Mouse (Mus musculus) forebrain, embryonic 13.5 days (tissue): ENCODE measurements around the gene Gch1. TPM values are rescaled to one million over a fixed set of nuclear protein-coding genes. Genes with fewer than 3 reads are reported as not detected.
A peak's percentile ranks its signal among the peaks of the same experiment; 100 is the strongest.

Experiments used
- ATAC-seq: fragments of 200-750 bp; cut with Nextera tagmentation; 2 replicates; pipeline ENCODE4 v1.8.0; 2017
- H3K27ac ChIP-seq: fragments of 300-500 bp; sonication (generic); 2 replicates; pipeline ENCODE4 v1.5.1; 2015; ENCODE audit warnings: inconsistent platforms, mild to moderate bottlenecking, moderate library complexity
- H3K27me3 ChIP-seq: fragments of 300-500 bp; sonication (generic); 2 replicates; pipeline ENCODE4 v1.6.1; 2015; ENCODE audit warnings: mild to moderate bottlenecking, inconsistent platforms
- H3K36me3 ChIP-seq: fragments of 300-500 bp; sonication (generic); 2 replicates; pipeline ENCODE4 v1.6.1; 2015; ENCODE audit warnings: mild to moderate bottlenecking, inconsistent platforms; ENCODE audit not compliant: poor library complexity, severe bottlenecking
- H3K4me1 ChIP-seq: fragments of 300-500 bp; sonication (generic); 2 replicates; pipeline ENCODE4 v1.6.1; 2015; ENCODE audit warnings: inconsistent platforms
- H3K4me2 ChIP-seq: fragments of 300-500 bp; sonication (generic); 2 replicates; pipeline ENCODE4 v1.6.1; 2015; ENCODE audit warnings: inconsistent platforms, mild to moderate bottlenecking, moderate library complexity
- H3K4me3 ChIP-seq: fragments of 300-500 bp; sonication (generic); 2 replicates; pipeline ENCODE4 v1.5.1; 2015; ENCODE audit warnings: mild to moderate bottlenecking, inconsistent platforms
- H3K9ac ChIP-seq: fragments of 300-500 bp; sonication (generic); 2 replicates; pipeline ENCODE4 v1.6.1; 2015; ENCODE audit warnings: mild to moderate bottlenecking, inconsistent platforms
- H3K9me3 ChIP-seq: fragments of 300-500 bp; sonication (generic); replicated peaks from 2 replicates; pipeline ENCODE4 v1.6.1; 2016; ENCODE audit warnings: inconsistent platforms
- WGBS: fragments of 180-500 bp; shearing (Covaris S2); methylation state at CpG from one replicate; pipeline ENCODE4 v1.1.7; 2015; 5-methylcytosine and 5-hydroxymethylcytosine counted together
- polyA plus RNA-seq: library from polyadenylated mRNA; unstranded; fragments of >200 nt; fragmentation: Nextera tagmentation; extraction: Ambion mirVana; gene quantifications from 2 replicates; pipeline ENCODE4 v1.2.1, GENCODE M21; 2015

Gch1 gene
- 1.2 and 1.4 TPM in 2 replicates for polyA plus RNA-seq

DNA sequence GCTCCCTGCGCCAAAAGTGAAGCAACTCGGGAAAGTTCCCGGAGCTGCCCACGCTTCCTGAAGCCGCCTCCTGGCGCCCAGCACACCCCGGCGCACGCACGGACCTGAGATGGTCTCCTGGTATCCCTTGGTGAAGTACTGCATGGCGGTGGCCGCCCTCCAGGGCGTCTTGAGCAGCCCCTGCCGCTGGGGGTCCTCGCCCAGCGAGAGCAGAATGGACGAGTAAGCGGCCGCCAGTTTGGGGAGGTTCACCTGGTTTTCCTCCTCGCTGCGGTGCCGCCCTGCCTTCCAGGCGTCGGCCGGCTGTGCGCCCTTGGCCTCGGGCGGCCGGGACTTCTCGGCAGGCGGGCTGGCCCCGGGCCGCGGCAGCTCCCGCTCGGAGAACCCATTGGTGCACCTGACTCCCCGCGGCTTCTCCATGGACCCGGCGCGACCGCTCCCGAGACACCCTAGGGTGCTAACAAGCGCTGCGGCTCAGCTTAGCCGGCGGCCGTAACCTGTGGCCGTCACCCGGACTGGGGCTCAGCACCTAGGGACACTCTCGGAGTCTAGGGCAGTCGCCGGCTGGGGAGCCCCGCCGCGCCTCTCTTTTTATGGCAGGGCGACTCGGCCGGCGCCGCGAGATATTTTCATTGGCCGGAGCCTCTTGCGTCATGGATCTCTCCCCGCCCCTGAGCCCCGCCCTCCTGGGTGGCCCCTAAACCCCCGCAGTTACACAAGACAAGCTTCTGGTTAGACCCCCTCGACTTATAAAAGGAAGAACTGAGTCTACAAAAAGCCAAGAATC lies at the start of gene Gch1:
TSS of gene Gch1 (minus strand) at position 566 of the 787 bp plus-strand sequence.
- peak within 1 kb of the TSS; percentile 99 for H3K4me2 ChIP-seq
- H3K27me3 ChIP-seq = peaks cover 23% of the 10 kb centered on the region
- WGBS = under 1% methylated on average over 57 of the region's 68 CpGs
- H3K9ac ChIP-seq = peak within 1 kb of the TSS; percentile 68
- H3K4me1 ChIP-seq = peaks cover 6% of the 10 kb centered on the region
- ATAC-seq = peak; percentile 94
- peak within 1 kb of the TSS; percentile 63 for H3K4me3 ChIP-seq
- no peaks in the 10 kb centered on the region for H3K36me3 ChIP-seq
- H3K27ac ChIP-seq = no peak within 1 kb of the TSS
- H3K9me3 ChIP-seq = no peaks in the 10 kb centered on the region

DNA sequence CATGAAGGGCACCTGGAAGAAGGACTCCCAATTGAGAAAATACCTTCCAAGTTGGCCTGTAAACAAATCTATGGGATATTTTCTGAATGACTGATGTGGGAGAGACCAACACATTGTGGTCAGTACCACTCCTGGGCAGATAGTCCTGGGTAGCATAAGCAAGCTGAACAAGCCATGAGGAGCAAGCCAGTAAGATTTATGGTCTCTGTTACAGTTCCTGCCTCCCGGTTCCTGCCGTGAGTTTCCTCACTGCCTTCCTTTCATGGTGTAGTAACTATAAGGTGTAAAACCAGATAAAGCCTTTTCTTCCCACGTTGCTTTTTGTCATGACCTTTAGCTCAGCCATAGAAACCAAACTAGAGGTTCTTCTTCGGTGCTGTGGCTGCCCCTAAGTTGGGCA lies 48.1 kb upstream of the Gch1 start:
- Histone ChIP-seq H3K4me3 (no peak overlapping the region), H3K4me2 (no peak overlapping the region), H3K36me3 (peaks cover 13% of the 10 kb centered on the region), H3K9ac (no peak overlapping the region), H3K4me1 (no peaks in the 10 kb centered on the region), H3K9me3 (no peaks in the 10 kb centered on the region), H3K27me3 (no peaks in the 10 kb centered on the region), H3K27ac (no peak overlapping the region)
- ATAC-seq = no peak
- WGBS = 87% methylated on average over 4 of the region's 4 CpGs

DNA sequence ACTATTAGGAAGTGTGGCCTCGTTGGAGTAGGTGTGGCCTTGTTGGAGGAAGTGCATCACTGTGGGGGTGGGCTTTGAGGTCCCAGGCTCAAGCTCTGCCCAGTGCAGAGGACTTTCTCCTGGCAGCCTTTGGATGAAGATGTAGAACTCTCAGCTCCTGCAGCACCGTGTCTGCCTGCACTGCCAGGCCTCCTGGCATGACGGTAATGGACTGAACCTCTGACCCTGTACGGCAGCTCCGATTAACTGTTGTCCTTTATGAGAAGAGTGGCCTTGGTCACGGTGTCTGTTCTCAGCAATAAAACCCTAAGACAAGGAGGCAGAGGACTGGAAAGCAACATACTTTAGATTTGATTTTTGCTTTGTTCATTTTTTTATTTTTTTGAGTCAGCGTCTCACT lies 47.3 kb upstream of the Gch1 start:
- WGBS = 94% methylated on average over 7 of the region's 7 CpGs
- Histone ChIP-seq H3K4me2 (no peak overlapping the region), H3K9me3 (no peaks in the 10 kb centered on the region), H3K27me3 (no peaks in the 10 kb centered on the region), H3K9ac (no peak overlapping the region), H3K36me3 (peaks cover 11% of the 10 kb centered on the region), H3K4me1 (no peaks in the 10 kb centered on the region), H3K4me3 (no peak overlapping the region), H3K27ac (no peak overlapping the region)
- ATAC-seq = no peak

DNA sequence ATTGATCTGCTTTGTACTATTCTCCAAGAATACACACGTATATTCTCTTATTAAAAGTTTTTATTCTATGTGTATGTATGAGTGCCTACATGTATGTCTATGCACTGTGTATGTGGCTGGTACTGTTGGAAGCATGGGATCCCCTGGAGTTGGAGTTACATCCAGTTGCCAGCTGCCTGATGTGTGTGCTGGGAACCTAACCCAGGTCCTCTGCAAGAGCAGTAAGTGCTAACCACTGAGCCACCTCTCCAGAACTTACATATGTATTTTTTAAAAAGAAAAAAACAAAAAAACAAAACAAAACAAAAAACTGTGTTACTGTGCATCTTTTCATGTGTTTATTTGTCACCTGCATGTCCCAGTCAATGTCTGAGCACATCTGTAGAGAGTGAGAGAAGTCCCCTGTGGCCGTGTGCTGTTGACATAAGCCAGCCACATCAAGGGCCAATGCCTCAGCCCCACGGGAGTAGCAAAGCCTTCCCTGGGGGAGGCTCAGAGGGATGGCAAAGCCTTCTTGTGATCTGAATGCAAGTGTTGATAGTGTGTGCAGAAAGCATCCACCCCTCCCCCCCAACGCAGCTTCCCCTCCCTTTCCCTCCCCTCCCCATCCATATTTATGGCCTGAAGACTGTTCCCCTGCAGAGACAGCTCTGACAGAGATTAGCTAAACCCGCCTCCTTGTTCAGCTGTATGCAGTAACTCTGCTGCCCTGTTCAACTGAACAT lies 45.5 kb upstream of the Gch1 start:
- H3K4me1 ChIP-seq = no peaks in the 10 kb centered on the region
- no peaks in the 10 kb centered on the region for H3K27me3 ChIP-seq
- H3K27ac ChIP-seq = no peak overlapping the region
- H3K36me3 ChIP-seq = no peaks in the 10 kb centered on the region
- 80% methylated on average over 5 of the region's 5 CpGs for WGBS
- no peak for ATAC-seq
- H3K4me2 ChIP-seq = no peak overlapping the region
- H3K9me3 ChIP-seq = no peaks in the 10 kb centered on the region
- H3K9ac ChIP-seq = no peak overlapping the region
- H3K4me3 ChIP-seq = no peak overlapping the region

DNA sequence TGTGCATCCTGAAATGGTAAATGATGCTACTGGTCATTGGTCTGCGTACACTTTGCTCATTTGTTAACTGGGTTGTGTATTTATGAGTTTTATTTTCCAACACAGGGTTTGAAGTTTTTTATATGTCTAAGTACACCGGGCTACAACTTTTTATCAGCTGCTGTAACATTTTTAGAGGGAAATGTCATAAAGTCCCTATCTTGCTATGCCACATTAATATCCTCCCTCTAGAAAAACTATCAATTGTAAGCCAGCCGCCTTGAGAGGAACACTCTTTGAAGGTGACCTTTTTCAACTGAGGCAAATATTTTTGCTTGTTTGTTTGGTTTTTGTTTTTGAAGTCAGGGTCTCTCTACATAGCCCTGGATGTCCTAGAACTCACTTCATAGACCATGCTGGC lies 44.8 kb upstream of the Gch1 start:
- no peak overlapping the region for H3K4me3 ChIP-seq
- H3K4me2 ChIP-seq = no peak overlapping the region
- no peaks in the 10 kb centered on the region for H3K27me3 ChIP-seq
- no peak overlapping the region for H3K9ac ChIP-seq
- H3K4me1 ChIP-seq = no peaks in the 10 kb centered on the region
- no peaks in the 10 kb centered on the region for H3K36me3 ChIP-seq
- H3K27ac ChIP-seq = no peak overlapping the region
- ATAC-seq = no peak
- 93% methylated on average over 3 of the region's 3 CpGs for WGBS
- H3K9me3 ChIP-seq = no peaks in the 10 kb centered on the region

DNA sequence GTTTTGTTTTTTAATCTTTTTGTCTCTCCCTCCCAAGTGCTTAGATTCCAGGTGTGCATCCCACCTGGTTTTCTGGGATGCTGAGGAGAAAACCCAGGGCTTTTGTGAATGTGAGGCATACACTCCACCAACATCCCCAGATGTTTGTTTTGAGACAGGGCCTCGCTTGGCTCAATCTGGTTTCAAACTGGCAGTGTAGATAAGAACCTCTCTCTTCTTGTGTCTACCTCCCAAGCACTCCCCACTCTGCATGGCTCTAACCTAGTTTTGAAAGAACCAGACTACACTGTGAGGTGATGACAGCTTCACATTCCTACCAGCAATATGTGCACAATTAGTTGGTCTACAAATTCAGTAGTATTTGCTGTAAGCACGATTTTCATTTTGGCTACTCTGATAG lies 44.4 kb upstream of the Gch1 start:
- Histone ChIP-seq H3K4me2 (no peak overlapping the region), H3K36me3 (no peaks in the 10 kb centered on the region), H3K4me1 (no peaks in the 10 kb centered on the region), H3K27ac (no peak overlapping the region), H3K27me3 (no peaks in the 10 kb centered on the region), H3K4me3 (no peak overlapping the region), H3K9me3 (no peaks in the 10 kb centered on the region), H3K9ac (no peak overlapping the region)
- no peak for ATAC-seq
- WGBS = 83% methylated on average over 2 of the region's 2 CpGs

DNA sequence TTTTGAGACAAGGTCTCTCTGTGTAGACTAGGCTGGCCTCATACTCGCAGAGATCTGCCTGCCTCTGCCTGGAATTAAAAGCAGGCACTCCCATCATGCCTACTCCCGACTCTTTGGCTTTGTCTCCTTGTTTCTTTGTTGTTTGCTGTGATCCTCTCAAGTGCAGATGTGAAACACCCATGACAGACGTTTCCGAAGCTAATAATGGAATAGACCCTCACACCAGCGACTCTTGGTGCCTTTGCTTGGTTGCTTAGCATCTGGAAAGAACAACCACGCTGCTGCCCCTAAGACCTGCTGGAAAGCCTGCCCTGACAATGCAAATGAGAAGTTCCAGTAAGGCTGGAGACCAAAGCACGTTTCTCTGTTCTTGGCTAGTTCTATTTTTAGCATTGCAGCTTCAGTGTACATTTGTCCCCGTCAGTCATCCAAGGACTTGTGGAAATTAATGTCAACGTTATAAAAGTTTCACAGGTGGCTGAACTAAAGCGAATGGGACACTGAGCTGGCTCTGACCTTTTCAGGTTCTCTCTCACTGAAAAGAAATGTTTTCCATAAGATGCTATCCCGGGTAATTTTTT lies 40.7 kb upstream of the Gch1 start:
- WGBS = 83% methylated on average over 11 of the region's 11 CpGs
- Histone ChIP-seq H3K9ac (no peak overlapping the region), H3K27me3 (no peaks in the 10 kb centered on the region), H3K9me3 (no peaks in the 10 kb centered on the region), H3K27ac (no peak overlapping the region), H3K4me2 (no peak overlapping the region), H3K36me3 (no peaks in the 10 kb centered on the region), H3K4me3 (no peak overlapping the region), H3K4me1 (no peaks in the 10 kb centered on the region)
- ATAC-seq = no peak

DNA sequence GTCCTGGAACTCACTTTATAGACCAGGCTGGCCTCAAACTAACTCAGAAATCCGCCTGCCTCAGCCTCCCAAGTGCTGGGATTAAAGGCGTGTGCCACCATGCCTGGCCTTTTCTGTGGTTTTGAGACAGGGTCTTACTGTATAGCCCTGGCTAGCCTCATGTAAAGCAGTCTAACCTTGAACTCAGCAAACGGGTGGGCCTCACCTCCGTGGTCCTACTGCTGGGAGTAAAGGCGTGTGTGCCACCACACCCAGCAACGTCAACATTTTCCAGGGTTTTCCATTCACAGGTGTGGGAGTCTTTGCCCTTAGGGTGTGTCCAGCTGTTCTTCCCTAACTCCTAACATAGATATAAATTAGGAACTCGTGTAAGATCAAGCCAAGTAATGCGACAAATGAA lies 36.7 kb upstream of the Gch1 start:
- WGBS = 91% methylated on average over 8 of the region's 8 CpGs

DNA sequence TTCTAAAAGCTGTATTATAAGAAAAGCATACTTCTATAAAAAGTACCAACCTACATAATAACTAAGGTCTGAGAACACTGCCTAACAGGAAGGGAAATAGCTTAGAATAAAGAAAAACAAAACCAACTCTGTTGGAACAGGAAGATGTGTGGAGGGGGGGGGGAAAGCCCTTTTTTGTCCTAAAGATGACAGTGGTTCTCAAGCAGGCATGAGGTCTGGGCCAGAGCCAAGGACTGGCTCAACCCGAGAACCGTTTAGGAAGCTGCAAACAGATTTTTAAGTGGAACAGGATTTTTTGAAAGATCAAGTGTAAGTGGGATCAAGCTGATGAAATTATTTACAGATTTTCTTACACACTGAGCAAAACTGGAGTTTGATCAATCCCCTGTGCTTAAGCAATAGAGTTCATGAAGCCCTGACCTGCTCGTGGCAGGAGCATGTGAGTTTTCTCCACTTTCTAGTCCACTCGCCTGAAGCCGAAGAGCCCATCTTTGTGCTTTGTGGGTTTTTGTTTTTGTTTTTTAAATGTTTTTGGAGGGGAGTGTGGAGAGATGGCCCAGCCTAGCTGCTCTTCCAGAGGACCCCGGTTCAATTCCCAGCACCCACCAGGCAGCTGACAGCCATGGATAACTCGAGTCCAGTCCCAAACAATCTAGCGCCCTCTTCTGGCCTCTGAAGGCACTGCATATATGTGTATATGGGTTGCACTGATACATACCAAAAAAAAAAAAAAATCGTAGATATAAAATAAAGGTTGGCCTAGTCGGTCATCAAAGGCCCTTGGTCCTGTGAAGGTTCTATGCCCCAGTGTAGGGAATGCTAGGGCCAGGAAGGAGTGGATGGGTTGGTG lies 35.5 kb upstream of the Gch1 start:
- H3K9ac ChIP-seq = no peak overlapping the region
- H3K27me3 ChIP-seq = no peaks in the 10 kb centered on the region
- ATAC-seq = no peak
- H3K9me3 ChIP-seq = no peaks in the 10 kb centered on the region
- no peak overlapping the region for H3K4me3 ChIP-seq
- 86% methylated on average over 10 of the region's 10 CpGs for WGBS
- H3K27ac ChIP-seq = no peak overlapping the region
- H3K4me2 ChIP-seq = no peak overlapping the region
- no peaks in the 10 kb centered on the region for H3K4me1 ChIP-seq
- H3K36me3 ChIP-seq = no peaks in the 10 kb centered on the region

More for the DNA sequence above, 36.7 kb upstream of the Gch1 start:
- no peak for ATAC-seq
- Histone ChIP-seq H3K36me3 (no peaks in the 10 kb centered on the region), H3K4me3 (no peak overlapping the region), H3K4me2 (no peak overlapping the region), H3K9me3 (no peaks in the 10 kb centered on the region), H3K27me3 (no peaks in the 10 kb centered on the region), H3K9ac (no peak overlapping the region), H3K4me1 (no peaks in the 10 kb centered on the region), H3K27ac (no peak overlapping the region)

DNA sequence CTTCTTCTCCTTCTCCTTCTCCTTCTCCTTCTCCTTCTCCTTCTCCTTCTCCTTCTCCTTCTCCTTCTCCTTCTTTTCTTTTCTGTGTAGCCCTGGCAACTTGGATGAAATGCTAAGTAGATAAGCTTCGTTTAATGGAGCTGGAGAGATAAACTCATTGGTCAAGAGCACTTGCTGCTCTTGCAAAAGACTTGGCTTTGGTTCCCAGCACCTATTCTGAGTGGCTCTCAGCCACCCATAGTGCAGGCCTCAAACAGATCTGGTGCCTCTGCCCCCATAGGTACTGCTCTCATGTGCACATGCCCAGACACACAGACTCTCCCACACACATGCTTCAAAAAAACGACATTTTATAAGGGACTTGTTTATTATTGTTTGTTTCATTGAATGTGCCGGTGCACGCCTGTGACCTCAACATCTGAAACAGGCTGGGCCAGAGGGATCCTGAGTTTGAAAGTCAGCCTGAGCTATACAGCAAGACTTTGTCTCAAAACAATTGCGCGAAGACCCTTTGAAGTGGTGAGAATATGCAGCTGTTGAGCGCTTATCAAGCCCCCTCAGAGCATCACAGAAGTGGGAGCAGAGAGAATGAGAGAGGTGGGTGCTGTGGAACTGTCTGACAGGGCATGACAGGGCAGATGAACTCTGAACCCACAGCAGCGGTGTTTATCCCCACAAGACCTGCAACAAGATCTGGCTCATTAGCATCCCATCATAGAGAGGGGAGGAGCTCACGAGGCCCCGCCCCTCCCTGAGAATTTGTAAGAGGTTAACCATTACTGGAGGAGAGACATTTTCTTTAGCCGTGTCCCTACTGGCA lies 33.6 kb upstream of the Gch1 start:
- Histone ChIP-seq H3K4me2 (no peak overlapping the region), H3K4me3 (no peak overlapping the region), H3K27me3 (no peaks in the 10 kb centered on the region), H3K9me3 (no peaks in the 10 kb centered on the region), H3K27ac (no peak overlapping the region), H3K36me3 (no peaks in the 10 kb centered on the region), H3K9ac (no peak overlapping the region), H3K4me1 (no peaks in the 10 kb centered on the region)
- ATAC-seq = no peak
- whole genome bisulfite sequencing = 77% methylated on average over 11 of the region's 11 CpGs

DNA sequence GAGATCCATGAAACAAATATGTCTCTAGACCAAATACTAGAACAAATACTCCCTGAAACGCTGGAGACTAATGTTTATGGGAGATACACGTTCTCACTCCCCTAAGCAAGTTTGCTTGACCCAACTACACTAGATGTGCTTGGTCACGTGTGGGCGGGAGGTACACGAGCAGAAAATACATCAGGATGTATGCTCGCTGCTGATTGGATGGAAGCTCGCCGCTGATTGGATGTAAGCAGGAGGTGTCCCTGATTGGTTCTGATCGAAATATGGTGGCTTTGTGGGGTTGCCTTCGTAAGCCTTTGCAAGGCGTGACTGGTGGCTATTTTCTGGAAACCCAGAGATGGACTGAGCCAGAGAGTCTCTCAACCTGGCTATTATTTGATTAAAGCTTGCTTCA lies 32.4 kb upstream of the Gch1 start:
- no peaks in the 10 kb centered on the region for H3K27me3 ChIP-seq
- no peak overlapping the region for H3K4me3 ChIP-seq
- H3K36me3 ChIP-seq = no peaks in the 10 kb centered on the region
- no peaks in the 10 kb centered on the region for H3K4me1 ChIP-seq
- H3K9me3 ChIP-seq = no peaks in the 10 kb centered on the region
- 88% methylated on average over 11 of the region's 11 CpGs for WGBS
- no peak overlapping the region for H3K9ac ChIP-seq
- H3K4me2 ChIP-seq = no peak overlapping the region
- no peak overlapping the region for H3K27ac ChIP-seq
- no peak for ATAC-seq
